Mouse (Mus musculus): ENCODE results near the gene Txnrd3. TPM values are rescaled to one million over a fixed set of nuclear protein-coding genes. Genes with fewer than 3 reads are reported as not detected.
A peak's percentile ranks its signal among the peaks of the same experiment; 100 is the strongest.

Txnrd3 gene
- total and polyA plus RNA-seq, 2 experiments from 2014 or later: 20.2 to 24.7 TPM

DNA sequence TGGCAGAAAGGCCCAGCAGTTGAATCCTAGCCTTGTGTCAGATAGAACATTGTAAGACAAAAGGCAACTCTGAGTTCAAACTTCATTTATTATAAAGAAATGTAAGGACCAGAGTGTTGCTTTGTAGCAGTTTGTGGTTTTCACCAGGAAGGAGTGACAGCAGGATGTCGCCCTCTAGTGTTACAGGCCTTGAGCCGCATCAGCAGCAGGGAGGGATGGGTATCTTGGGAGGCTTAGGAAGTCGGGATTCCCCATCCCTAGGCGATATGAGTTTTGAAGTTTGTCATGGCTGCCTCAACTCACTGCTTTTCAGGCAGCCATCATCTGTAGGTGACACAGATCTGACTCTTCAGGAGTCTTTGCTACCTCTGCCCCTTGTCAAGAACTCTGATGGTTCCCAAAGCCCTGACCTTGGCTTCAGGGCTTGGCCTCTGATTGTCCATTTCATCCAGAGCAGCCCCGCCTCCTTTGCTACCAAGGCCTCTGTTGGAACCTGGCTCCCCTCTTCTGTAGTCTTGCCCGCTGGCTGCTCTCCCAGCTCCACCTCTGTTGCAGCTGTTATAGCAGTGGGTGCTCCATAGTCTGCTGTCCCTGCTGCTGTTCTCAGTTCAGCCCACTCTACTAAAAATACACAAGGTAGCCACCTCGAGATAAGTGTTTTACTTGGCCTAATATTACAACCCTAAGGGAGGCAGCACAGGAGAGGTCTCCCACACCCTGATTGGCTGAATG lies 16.1 kb downstream of the Txnrd3 start:
- H3K27me3 ChIP-seq (ENCODE audit: insufficient read depth, low read length): no peaks in the 10 kb centered on the region
- H3K4me2 ChIP-seq (ENCODE audit: low read depth, low read length, poor library complexity, severe bottlenecking): no peak overlapping the region
- peak; percentile 58 for DNase-seq (ENCODE audit: low spot score)
- no peak overlapping the region for H3K9ac ChIP-seq (replicated peaks; ENCODE audit: low read length, poor library complexity, severe bottlenecking)
- no peaks in the 10 kb centered on the region for H3K9me3 ChIP-seq (ENCODE audit: low read length)
- TF ChIP-seq CTCF (IDR thresholded peaks at IDR 0.05): peak; percentile 74
- H3K27ac ChIP-seq (ENCODE audit: low read depth, low read length): no peak overlapping the region
- no peaks in the 10 kb centered on the region for H3K4me1 ChIP-seq (ENCODE audit: insufficient read depth, low read length)
- no peak for ATAC-seq (ENCODE audit: low FRiP score)
- 40% methylated on average over 7 of the region's 7 CpGs for WGBS
- H3K4me3 ChIP-seq (ENCODE audit: low read depth, low read length): no peak overlapping the region
- peaks cover 13% of the 10 kb centered on the region for H3K36me3 ChIP-seq (ENCODE audit: insufficient read depth, low read length)

- H3K27ac ChIP-seq (ENCODE audit: low read depth, low read length): no peak overlapping the region
- no peak for TF ChIP-seq CTCF (IDR thresholded peaks at IDR 0.05)
- H3K36me3 ChIP-seq (ENCODE audit: insufficient read depth, low read length): peaks cover 18% of the 10 kb centered on the region
- H3K9me3 ChIP-seq (ENCODE audit: low read length): no peaks in the 10 kb centered on the region
- no peak overlapping the region for H3K4me2 ChIP-seq (ENCODE audit: low read depth, low read length, poor library complexity, severe bottlenecking)
- DNase-seq (ENCODE audit: low spot score) (no peak), ATAC-seq (ENCODE audit: low FRiP score) (no peak)
- H3K27me3 ChIP-seq (ENCODE audit: insufficient read depth, low read length): no peaks in the 10 kb centered on the region
- H3K9ac ChIP-seq (replicated peaks; ENCODE audit: low read length, poor library complexity, severe bottlenecking): no peak overlapping the region
- 71% methylated on average over 1 of the region's 1 CpGs for WGBS
- no peak overlapping the region for H3K4me3 ChIP-seq (ENCODE audit: low read depth, low read length)
- H3K4me1 ChIP-seq (ENCODE audit: insufficient read depth, low read length): no peaks in the 10 kb centered on the region
These were observed 16.7 kb downstream of the Txnrd3 start for GRCm38 (mm10) chr6:89660490-89660889.

- Histone ChIP-seq H3K9me3 (ENCODE audit: low read length) (no peaks in the 10 kb centered on the region), H3K27me3 (ENCODE audit: insufficient read depth, low read length) (no peaks in the 10 kb centered on the region), H3K36me3 (ENCODE audit: insufficient read depth, low read length) (peaks cover 21% of the 10 kb centered on the region), H3K27ac (ENCODE audit: low read depth, low read length) (no peak overlapping the region), H3K4me1 (ENCODE audit: insufficient read depth, low read length) (no peaks in the 10 kb centered on the region), H3K4me3 (ENCODE audit: low read depth, low read length) (no peak overlapping the region), H3K9ac (replicated peaks; ENCODE audit: low read length, poor library complexity, severe bottlenecking) (no peak overlapping the region), H3K4me2 (ENCODE audit: low read depth, low read length, poor library complexity, severe bottlenecking) (no peak overlapping the region)
- TF ChIP-seq CTCF (IDR thresholded peaks at IDR 0.05): no peak
- 85% methylated on average over 3 of the region's 3 CpGs for WGBS
- DNase-seq (ENCODE audit: low spot score) (no peak), ATAC-seq (ENCODE audit: low FRiP score) (no peak)
These were observed 18.7 kb downstream of the Txnrd3 start for GRCm38 (mm10) chr6:89662521-89662920.

- Histone ChIP-seq H3K36me3 (ENCODE audit: insufficient read depth, low read length) (peaks cover 25% of the 10 kb centered on the region), H3K4me3 (ENCODE audit: low read depth, low read length) (no peak overlapping the region), H3K9ac (replicated peaks; ENCODE audit: low read length, poor library complexity, severe bottlenecking) (no peak overlapping the region), H3K27me3 (ENCODE audit: insufficient read depth, low read length) (no peaks in the 10 kb centered on the region), H3K9me3 (ENCODE audit: low read length) (no peaks in the 10 kb centered on the region), H3K4me1 (ENCODE audit: insufficient read depth, low read length) (no peaks in the 10 kb centered on the region), H3K27ac (ENCODE audit: low read depth, low read length) (no peak overlapping the region), H3K4me2 (ENCODE audit: low read depth, low read length, poor library complexity, severe bottlenecking) (no peak overlapping the region)
- no peak for ATAC-seq (ENCODE audit: low FRiP score)
- 48% methylated on average over 8 of the region's 8 CpGs for WGBS
- TF ChIP-seq CTCF (IDR thresholded peaks at IDR 0.05): no peak
- DNase-seq (ENCODE audit: low spot score): no peak
These were observed 21.4 kb downstream of the Txnrd3 start for GRCm38 (mm10) chr6:89665155-89665554.

DNA sequence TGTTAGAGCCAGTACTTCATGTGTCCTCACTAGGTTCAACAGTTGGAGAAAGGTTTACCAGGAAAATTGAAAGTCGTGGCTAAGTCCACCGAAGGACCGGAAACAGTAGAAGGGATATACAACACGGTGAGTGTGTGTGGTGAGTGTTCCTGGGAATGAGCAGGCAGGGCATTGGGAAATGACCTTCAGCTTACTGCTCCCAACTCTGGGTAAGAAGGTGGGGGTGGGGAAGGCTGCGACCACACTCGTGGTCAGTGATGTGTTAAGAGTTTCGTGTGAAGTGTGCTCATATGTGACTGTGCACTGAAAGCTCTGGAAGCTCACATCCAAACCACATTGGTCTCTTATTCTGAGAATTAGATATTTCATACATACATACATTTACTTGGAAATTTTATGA lies 21.9 kb downstream of the Txnrd3 start:
- ATAC-seq (ENCODE audit: low FRiP score): no peak
- no peak for DNase-seq (ENCODE audit: low spot score)
- H3K4me1 ChIP-seq (ENCODE audit: insufficient read depth, low read length): no peaks in the 10 kb centered on the region
- H3K4me2 ChIP-seq (ENCODE audit: low read depth, low read length, poor library complexity, severe bottlenecking): no peak overlapping the region
- H3K27me3 ChIP-seq (ENCODE audit: insufficient read depth, low read length): no peaks in the 10 kb centered on the region
- no peak overlapping the region for H3K27ac ChIP-seq (ENCODE audit: low read depth, low read length)
- no peak overlapping the region for H3K9ac ChIP-seq (replicated peaks; ENCODE audit: low read length, poor library complexity, severe bottlenecking)
- TF ChIP-seq CTCF (IDR thresholded peaks at IDR 0.05): no peak
- 83% methylated on average over 7 of the region's 7 CpGs for WGBS
- H3K36me3 ChIP-seq (ENCODE audit: insufficient read depth, low read length): peaks cover 25% of the 10 kb centered on the region
- no peak overlapping the region for H3K4me3 ChIP-seq (ENCODE audit: low read depth, low read length)
- H3K9me3 ChIP-seq (ENCODE audit: low read length): no peaks in the 10 kb centered on the region

- no peak for TF ChIP-seq CTCF (IDR thresholded peaks at IDR 0.05)
- no peak for DNase-seq (ENCODE audit: low spot score)
- 84% methylated on average over 3 of the region's 3 CpGs for WGBS
These were observed 23.2 kb downstream of the Txnrd3 start for GRCm38 (mm10) chr6:89666976-89667375.

More at GRCm38 (mm10) chr6:89666976-89667375, 23.2 kb downstream of the Txnrd3 start:
- ATAC-seq (ENCODE audit: low FRiP score): no peak
- Histone ChIP-seq H3K4me3 (ENCODE audit: low read depth, low read length) (no peak overlapping the region), H3K27ac (ENCODE audit: low read depth, low read length) (no peak overlapping the region), H3K36me3 (ENCODE audit: insufficient read depth, low read length) (peaks cover 25% of the 10 kb centered on the region), H3K9me3 (ENCODE audit: low read length) (no peaks in the 10 kb centered on the region), H3K4me2 (ENCODE audit: low read depth, low read length, poor library complexity, severe bottlenecking) (no peak overlapping the region), H3K9ac (replicated peaks; ENCODE audit: low read length, poor library complexity, severe bottlenecking) (no peak overlapping the region), H3K27me3 (ENCODE audit: insufficient read depth, low read length) (no peaks in the 10 kb centered on the region), H3K4me1 (ENCODE audit: insufficient read depth, low read length) (no peaks in the 10 kb centered on the region)

Measured in midbrain, postnatal 0 days (tissue).